Mouse (Mus musculus) 416B (cell line): Measurements from ENCODE around the gene Gfm2.
A peak's percentile ranks its signal among the peaks of the same experiment; 100 is the strongest.
"Not testable (repeated sequence)": the region's sequence is repeated elsewhere in the genome, so short reads cannot be mapped to it uniquely, and the experiment has no call there.

Experiments used
- DNase-seq: peaks from one replicate; pipeline ENCODE4 v3.0.0; 2011; ENCODE audit warnings: low read depth

Gfm2 gene

DNA sequence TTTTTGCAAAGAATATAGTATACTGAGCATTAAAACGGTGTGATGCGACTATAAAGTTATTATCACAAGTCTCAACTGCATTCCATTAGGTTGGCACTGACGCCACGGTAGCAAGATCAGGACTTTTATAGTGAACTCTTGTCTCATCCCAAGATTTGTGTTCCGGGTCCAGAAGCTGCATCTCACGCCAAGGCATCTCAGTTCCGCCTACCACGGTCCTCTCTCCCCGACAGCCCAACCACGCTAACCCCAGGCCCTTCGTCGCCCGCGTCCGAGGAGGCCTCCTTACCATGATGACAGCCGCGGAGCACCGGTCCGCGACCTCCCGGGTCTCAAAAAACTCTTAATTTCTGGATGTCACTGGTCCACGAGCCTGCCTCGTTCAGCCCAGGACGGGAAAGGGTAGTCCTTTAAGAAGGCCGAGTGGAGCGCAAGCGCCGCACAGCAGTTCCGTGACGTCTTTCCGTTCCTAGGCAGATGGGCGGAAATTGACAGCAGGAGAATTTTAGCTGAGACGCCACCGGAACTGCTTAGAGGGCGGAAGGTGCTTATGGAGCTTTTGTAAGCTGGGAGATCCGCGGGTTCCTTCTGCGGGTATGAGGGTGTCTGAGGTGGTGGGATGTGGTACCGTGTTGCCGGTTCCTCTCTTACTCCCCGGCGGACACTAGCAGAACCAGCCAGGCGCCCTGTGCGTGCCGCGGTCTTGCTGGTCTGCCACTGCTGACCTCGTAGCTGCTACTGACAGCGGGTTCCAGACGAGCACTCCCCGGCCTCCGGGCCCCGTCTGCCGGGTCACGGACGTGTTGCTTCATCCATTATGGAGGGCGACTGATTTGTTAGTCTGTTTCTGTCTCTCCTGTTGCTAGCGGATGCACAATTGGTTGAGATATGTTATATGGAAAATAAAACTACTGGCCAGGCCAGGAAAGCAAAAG, at the start of gene Gfm2, which contains the start of gene Nsa2:
Gene Gfm2 (plus strand): TSS at position 472 of the 935 bp plus-strand sequence.
Gene Nsa2 (minus strand): TSS at position 472 of the 935 bp plus-strand sequence.
- peak; percentile 98 for DNase-seq

- no peak for DNase-seq
These were observed 49.6 kb upstream of the Gfm2 start for GRCm38 (mm10) chr13:97088183-97088582.

- no peak for DNase-seq
These were observed 42.0 kb upstream of the Gfm2 start for GRCm38 (mm10) chr13:97095726-97096125.

- DNase-seq: peak; percentile 75
These were observed 38.4 kb upstream of the Gfm2 start, which contains the start of gene Gm6169 for GRCm38 (mm10) chr13:97099187-97099852. TSS of gene Gm6169 (minus strand) at chr13:97099237.

DNA sequence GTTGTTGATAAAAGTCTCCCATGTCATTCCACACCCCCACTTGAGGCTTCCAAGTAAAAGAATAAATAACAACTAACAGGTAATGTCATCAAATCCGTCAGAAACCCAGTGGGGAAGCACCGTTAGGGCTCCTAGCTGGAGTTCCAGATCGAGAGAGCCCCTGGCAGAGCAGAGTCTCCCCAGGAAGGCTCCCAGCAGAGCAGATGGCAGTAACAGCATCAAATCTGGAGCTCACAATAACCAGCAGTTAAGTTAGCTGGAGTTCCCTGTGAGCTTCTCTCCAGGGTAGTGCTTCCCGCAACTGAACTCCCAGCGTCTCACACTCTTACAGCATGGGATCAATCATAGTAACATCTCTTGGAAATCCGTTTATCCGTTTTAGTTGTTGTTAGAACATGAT, 32.7 kb upstream of the Gfm2 start:
- no peak for DNase-seq

DNA sequence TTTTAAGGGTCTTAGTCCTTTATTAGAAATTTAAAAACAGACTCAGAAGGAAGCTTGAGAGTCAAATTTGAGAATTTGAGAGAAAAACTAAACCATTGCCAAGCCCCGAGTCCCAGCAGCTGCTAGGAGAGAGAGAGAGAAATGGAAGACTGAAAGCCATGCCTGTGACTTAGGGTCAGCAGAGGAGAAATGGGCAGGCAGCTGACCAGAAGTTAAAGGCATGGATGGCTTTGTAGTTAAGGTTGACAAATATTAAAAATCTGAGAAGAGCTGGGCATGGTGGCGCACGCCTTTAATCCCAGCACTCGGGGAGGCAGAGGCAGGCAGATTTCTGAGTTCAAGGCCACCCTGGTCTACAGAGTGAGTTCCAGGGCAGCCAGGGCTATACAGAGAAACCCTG, 30.0 kb upstream of the Gfm2 start:
- DNase-seq: not testable (repeated sequence)

- no peak for DNase-seq
These were observed 28.7 kb upstream of the Gfm2 start for GRCm38 (mm10) chr13:97109046-97109445.

- DNase-seq: no peak
These were observed 16.4 kb upstream of the Gfm2 start for GRCm38 (mm10) chr13:97121341-97121740.

DNA sequence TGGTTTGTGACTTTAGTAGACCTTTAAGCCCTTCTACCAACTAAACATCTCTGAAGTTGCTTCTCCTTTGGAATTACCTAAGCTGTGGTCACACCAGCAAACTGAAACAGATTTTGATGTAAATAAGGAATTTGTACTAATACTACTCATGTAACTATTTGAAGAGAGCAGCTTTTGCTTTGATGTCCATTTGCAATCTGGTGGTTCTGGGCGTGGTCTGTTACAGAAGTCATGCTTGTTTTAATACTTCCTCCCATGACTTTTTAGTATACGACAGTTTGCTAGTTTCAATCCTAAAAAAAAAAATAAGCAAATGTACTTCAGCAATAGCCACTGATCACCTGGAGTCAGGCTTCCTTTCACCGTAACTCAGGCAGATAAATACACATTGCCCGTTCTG, 8.1 kb upstream of the Gfm2 start:
- not testable (repeated sequence) for DNase-seq

GRCm38 (mm10) chr13:97130413-97130812, 7.3 kb upstream of the Gfm2 start:
- not testable (repeated sequence) for DNase-seq

- DNase-seq: peak; percentile 25
These were observed 731 bp downstream of the Gfm2 start for GRCm38 (mm10) chr13:97138404-97138931.

DNA sequence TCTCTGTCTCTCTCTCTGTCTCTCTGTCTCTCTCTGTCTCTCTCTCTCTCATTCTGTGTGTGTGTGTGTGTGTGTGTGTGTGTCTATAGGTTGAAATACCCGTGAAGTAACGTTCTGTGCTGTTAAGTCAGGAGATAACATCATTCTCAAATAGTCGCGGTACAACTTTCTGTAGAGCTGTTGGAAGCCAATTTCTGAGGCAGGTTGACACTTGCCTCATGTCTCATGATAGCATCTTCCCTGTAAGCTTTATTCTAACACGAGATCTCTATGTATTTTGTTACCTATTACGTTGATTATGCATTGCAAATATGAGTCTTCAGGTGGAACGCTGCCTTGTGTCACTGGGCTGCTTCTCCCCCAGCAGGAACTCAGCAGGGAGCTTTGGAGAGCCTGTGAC, 4.6 kb downstream of the Gfm2 start:
- no peak for DNase-seq

GRCm38 (mm10) chr13:97145834-97146233, 8.1 kb downstream of the Gfm2 start:
- peak; percentile 81 for DNase-seq

DNA sequence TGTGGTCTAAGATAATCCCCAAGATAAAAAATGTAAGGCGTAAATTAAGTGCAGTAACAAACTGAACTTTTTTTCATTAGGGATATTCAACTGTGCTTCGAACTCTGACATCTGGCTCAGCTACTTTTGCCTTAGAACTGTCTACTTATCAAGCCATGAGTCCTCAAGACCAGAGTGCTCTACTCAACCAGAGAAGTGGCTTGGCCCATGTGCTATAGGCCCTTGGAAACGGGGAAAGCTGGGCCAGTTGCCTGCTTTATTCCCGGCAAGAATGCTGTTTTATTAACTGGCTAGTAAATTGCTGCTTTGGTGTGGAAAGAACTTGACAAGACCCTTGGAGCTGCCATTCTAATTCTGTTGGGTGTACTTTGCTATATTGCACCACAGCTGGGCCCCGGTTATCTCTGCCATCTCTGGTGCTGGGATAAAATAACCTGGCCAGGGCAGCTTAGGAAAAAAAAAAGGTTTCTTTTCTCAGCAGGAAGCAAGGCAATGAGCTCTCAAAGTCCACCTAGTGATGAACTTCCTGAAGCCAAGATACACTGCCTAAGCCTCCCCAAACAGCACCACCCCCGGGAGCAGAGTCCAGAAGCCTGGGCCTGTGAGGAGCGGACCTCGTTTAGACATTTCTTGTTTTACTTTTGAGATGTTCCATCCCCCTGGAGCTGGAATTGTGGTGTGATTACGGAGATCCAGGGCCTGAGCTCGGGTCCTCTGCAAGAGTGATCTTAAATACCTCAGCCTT, 38.0 kb downstream of the Gfm2 start:
- no peak for DNase-seq

DNA sequence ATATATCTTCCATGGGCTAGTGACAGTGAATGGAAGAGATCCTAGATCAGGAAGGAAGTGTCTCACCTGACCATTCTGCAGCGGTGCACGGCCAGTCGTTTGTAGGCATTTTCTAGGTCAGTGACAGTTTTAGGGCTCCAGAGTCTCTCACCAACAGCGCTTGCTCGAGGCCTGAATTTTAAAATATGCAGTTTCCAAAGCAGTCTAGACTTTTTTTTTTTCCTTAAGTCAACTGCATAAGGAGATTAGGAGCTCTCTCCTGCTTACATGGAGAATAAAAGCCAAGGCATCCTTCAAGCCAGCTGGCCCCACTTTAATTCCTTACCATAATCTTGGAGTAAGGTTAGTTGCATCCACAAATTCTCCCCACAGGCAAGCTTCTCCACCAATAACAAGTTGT, 39.0 kb downstream of the Gfm2 start:
- no peak for DNase-seq

- no peak for DNase-seq
These were observed 41.2 kb downstream of the Gfm2 start for GRCm38 (mm10) chr13:97178943-97179342.

GRCm38 (mm10) chr13:97180113-97180828, 42.5 kb downstream of the Gfm2 start:
- no peak for DNase-seq

- DNase-seq: no peak
These were observed 45.1 kb downstream of the Gfm2 start for GRCm38 (mm10) chr13:97182821-97183220.

DNA sequence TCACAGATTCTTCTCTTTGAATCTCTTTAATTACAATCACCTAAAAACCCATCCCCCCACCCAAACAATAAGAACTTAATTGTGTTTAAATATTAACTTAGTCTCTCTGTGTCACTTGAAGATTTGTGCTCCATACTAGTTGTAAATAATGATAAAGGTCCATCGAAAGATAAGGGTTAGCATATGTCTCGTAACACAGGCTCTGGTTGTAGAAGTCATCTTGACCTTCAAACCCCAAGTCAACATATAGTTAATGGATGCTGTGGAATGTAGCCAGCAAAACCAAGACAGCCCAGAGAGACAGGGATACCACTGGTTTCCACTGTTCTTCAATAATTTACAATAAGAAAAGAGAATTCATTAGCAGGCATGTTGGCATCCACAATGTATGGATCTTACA, 46.4 kb downstream of the Gfm2 start:
- no peak for DNase-seq

GRCm38 (mm10) chr13:97184656-97185055, 46.9 kb downstream of the Gfm2 start:
- DNase-seq: no peak

DNA sequence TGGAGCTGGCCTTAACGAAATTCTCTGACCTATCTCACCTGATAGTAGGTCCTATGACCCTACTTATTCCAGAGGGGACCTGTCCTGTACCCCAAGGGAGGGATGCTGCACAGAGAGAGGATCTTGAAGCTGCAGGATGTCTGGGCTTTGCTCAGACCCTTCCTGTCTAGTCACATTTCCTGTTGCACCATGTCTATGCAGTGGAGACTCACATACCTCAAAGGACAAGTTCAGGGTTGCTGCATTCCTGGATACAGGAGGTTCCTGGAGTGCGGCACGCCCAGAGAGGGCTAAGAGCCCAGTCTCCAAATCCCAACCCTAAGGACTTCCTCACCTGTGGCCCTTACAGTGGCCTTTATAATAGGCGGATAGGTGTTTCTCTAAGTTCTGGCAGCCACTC, 48.6 kb downstream of the Gfm2 start:
- DNase-seq: peak; percentile 71
